Mouse (Mus musculus): ENCODE data around the gene Maff.

- TF ChIP-seq CTCF (IDR thresholded peaks at IDR 0.05; ENCODE audit: extremely low read depth, insufficient read depth, insufficient read length, insufficient replicate concordance) (no peak), POLR2A (IDR thresholded peaks at IDR 0.05; ENCODE audit: low read depth, low read length) (no peak)
Measured at GRCm38 (mm10) chr15:79303725-79304124, 42.7 kb upstream of the Maff start.
